Mouse (Mus musculus) hindbrain, postnatal 0 days (tissue): ENCODE measurements around the gene 9330182L06Rik. TPM values are rescaled to one million over a fixed set of nuclear protein-coding genes. Genes with fewer than 3 reads are reported as not detected.
A peak's percentile ranks its signal among the peaks of the same experiment; 100 is the strongest.

Source experiments
- ATAC-seq: fragments of 200-750 bp; cut with Nextera tagmentation; 2 replicates; pipeline ENCODE4 v1.8.0; 2017; ENCODE audit warnings: mild to moderate bottlenecking, moderate TSS enrichment, moderate library complexity
- DNase-seq: peaks from one replicate; pipeline ENCODE4 v3.0.0-alpha.2; 2015; ENCODE audit warnings: low spot score
- H3K27ac ChIP-seq: fragments of 300-500 bp; sonication (generic); 2 replicates; pipeline ENCODE4 v1.5.1; 2014; ENCODE audit warnings: mild to moderate bottlenecking
- H3K27me3 ChIP-seq: fragments of 300-500 bp; sonication (generic); 2 replicates; pipeline ENCODE4 v1.6.1; 2014; ENCODE audit warnings: low read length, mixed read lengths; ENCODE audit not compliant: insufficient read depth
- H3K36me3 ChIP-seq: fragments of 300-500 bp; sonication (generic); 2 replicates; pipeline ENCODE4 v1.6.1; 2014; ENCODE audit warnings: low read length, mixed read lengths; ENCODE audit not compliant: insufficient read depth
- H3K4me1 ChIP-seq: fragments of 300-500 bp; sonication (generic); 2 replicates; pipeline ENCODE4 v1.6.1; 2014; ENCODE audit warnings: antibody characterized with exemption, low read length, mixed read lengths; ENCODE audit not compliant: insufficient read depth
- H3K4me2 ChIP-seq: fragments of 300-500 bp; sonication (generic); 2 replicates; pipeline ENCODE4 v1.6.1; 2014; ENCODE audit warnings: low read depth, mild to moderate bottlenecking, low read length, moderate library complexity, mixed read lengths
- H3K4me3 ChIP-seq: fragments of 300-500 bp; sonication (generic); 2 replicates; pipeline ENCODE4 v1.5.1; 2014; ENCODE audit warnings: low read length
- H3K9ac ChIP-seq: fragments of 300-500 bp; sonication (generic); replicated peaks from 2 replicates; pipeline ENCODE4 v1.6.1; 2014; ENCODE audit warnings: mild to moderate bottlenecking, low read length, moderate library complexity, mixed read lengths
- H3K9me3 ChIP-seq: fragments of 300-500 bp; sonication (generic); 2 replicates; pipeline ENCODE4 v1.6.1; 2016; ENCODE audit warnings: low read length, mixed read lengths
- CTCF ChIP-seq: IDR thresholded peaks from 2 replicates; pipeline ENCODE4 v1.5.1; 2016; ENCODE audit warnings: antibody characterized with exemption, control low read depth, low read depth
- WGBS: fragments of 180-500 bp; shearing (Covaris S2); extraction: QIAGEN DNeasy Blood & Tissue Kit; methylation state at CpG from one replicate; pipeline ENCODE4 v1.1.7; 2014; 5-methylcytosine and 5-hydroxymethylcytosine counted together
- polyA plus RNA-seq: library from polyadenylated mRNA; unstranded; fragments of >200 nt; fragmentation: Nextera tagmentation; extraction: Ambion mirVana; gene quantifications from 2 replicates; pipeline ENCODE4 v1.2.1, GENCODE M21; 2015
- total RNA-seq: library from RNA; depleted of rRNA; stranded (reverse); fragments of >200 nt; gene quantifications from 2 replicates; pipeline ENCODE4 v1.2.3, GENCODE M21; 2014; rRNA removed

The 9330182L06Rik gene
- 35.2 and 38.1 TPM in 2 replicates for total RNA-seq
- polyA plus RNA-seq: 25.2 and 25.5 TPM in 2 replicates

- peak within 1 kb of the TSS; percentile 90 for H3K27ac ChIP-seq
- no peaks in the 10 kb centered on the region for H3K36me3 ChIP-seq
- peak; percentile 47 for TF ChIP-seq CTCF
- DNase-seq (peak; percentile 89), ATAC-seq (peak; percentile 94)
- no peaks in the 10 kb centered on the region for H3K27me3 ChIP-seq
- WGBS: under 1% methylated on average over 42 of the region's 47 CpGs
- peak within 1 kb of the TSS; percentile 83 for H3K9ac ChIP-seq
- no peaks in the 10 kb centered on the region for H3K4me1 ChIP-seq
- H3K4me2 ChIP-seq: peak within 1 kb of the TSS; percentile 80
- peak within 1 kb of the TSS; percentile 82 for H3K4me3 ChIP-seq
- no peaks in the 10 kb centered on the region for H3K9me3 ChIP-seq
Observed at GRCm38 (mm10) chr5:9265586-9266279, at the start of gene 9330182L06Rik. 9330182L06Rik (plus strand) TSS chr5:9266118.

- no peak for TF ChIP-seq CTCF
- Histone ChIP-seq H3K36me3 (no peaks in the 10 kb centered on the region), H3K9ac (no peak overlapping the region), H3K4me2 (no peak overlapping the region), H3K9me3 (no peaks in the 10 kb centered on the region), H3K27ac (no peak overlapping the region), H3K4me3 (no peak overlapping the region), H3K4me1 (no peaks in the 10 kb centered on the region), H3K27me3 (no peaks in the 10 kb centered on the region)
- 56% methylated on average over 4 of the region's 4 CpGs for WGBS
- ATAC-seq (no peak), DNase-seq (no peak)
Observed at GRCm38 (mm10) chr5:9227456-9228008, 38.4 kb upstream of the 9330182L06Rik start.

GRCm38 (mm10) chr5:9264361-9264760, 1.6 kb upstream of the 9330182L06Rik start:
- Histone ChIP-seq H3K27me3 (no peaks in the 10 kb centered on the region), H3K36me3 (no peaks in the 10 kb centered on the region), H3K9ac (no peak overlapping the region), H3K4me3 (no peak overlapping the region), H3K27ac (no peak overlapping the region), H3K9me3 (no peaks in the 10 kb centered on the region), H3K4me2 (no peak overlapping the region), H3K4me1 (no peaks in the 10 kb centered on the region)
- no peak for ATAC-seq
- DNase-seq: no peak
- no peak for TF ChIP-seq CTCF
- WGBS: 76% methylated on average over 4 of the region's 4 CpGs

GRCm38 (mm10) chr5:9266280-9266923, 484 bp downstream of the 9330182L06Rik start:
- H3K27me3 ChIP-seq: no peaks in the 10 kb centered on the region
- H3K9ac ChIP-seq: peak overlapping the region; percentile 83
- ATAC-seq (peak; percentile 81), DNase-seq (peak; percentile 53)
- no peaks in the 10 kb centered on the region for H3K36me3 ChIP-seq
- H3K4me1 ChIP-seq: no peaks in the 10 kb centered on the region
- TF ChIP-seq CTCF: peak; percentile 35
- peak overlapping the region; percentile 80 for H3K4me2 ChIP-seq
- 2% methylated on average over 29 of the region's 30 CpGs for WGBS
- H3K4me3 ChIP-seq: peak overlapping the region; percentile 82
- H3K27ac ChIP-seq: peak overlapping the region; percentile 90
- H3K9me3 ChIP-seq: no peaks in the 10 kb centered on the region

GRCm38 (mm10) chr5:9269666-9270065, 3.7 kb downstream of the 9330182L06Rik start:
- Histone ChIP-seq H3K9me3 (no peaks in the 10 kb centered on the region), H3K27ac (no peak overlapping the region), H3K4me1 (no peaks in the 10 kb centered on the region), H3K4me2 (no peak overlapping the region), H3K4me3 (no peak overlapping the region), H3K27me3 (no peaks in the 10 kb centered on the region), H3K9ac (no peak overlapping the region), H3K36me3 (no peaks in the 10 kb centered on the region)
- ATAC-seq: no peak
- 89% methylated on average over 3 of the region's 3 CpGs for WGBS
- no peak for TF ChIP-seq CTCF
- no peak for DNase-seq

- ATAC-seq: no peak
- 85% methylated on average over 3 of the region's 3 CpGs for WGBS
Observed at GRCm38 (mm10) chr5:9272976-9273375, 7.1 kb downstream of the 9330182L06Rik start.

More at GRCm38 (mm10) chr5:9272976-9273375, 7.1 kb downstream of the 9330182L06Rik start:
- H3K9me3 ChIP-seq: no peaks in the 10 kb centered on the region
- no peak for TF ChIP-seq CTCF
- H3K4me1 ChIP-seq: no peaks in the 10 kb centered on the region
- no peak overlapping the region for H3K9ac ChIP-seq
- no peak overlapping the region for H3K27ac ChIP-seq
- H3K4me2 ChIP-seq: no peak overlapping the region
- DNase-seq: no peak
- H3K4me3 ChIP-seq: no peak overlapping the region
- no peaks in the 10 kb centered on the region for H3K27me3 ChIP-seq
- no peaks in the 10 kb centered on the region for H3K36me3 ChIP-seq
